Mouse (Mus musculus) lung, adult 2 months (tissue): ENCODE results near the gene Oard1.

Experiments used
- CTCF ChIP-seq: fragments of 200-500 bp; IDR thresholded peaks from 2 replicates; pipeline ENCODE4 v1.5.1; 2011; ENCODE audit warnings: mild to moderate bottlenecking, low read length, control low read depth; ENCODE audit not compliant: insufficient read depth
- POLR2A ChIP-seq: fragments of 200-500 bp; IDR thresholded peaks from 2 replicates; pipeline ENCODE4 v1.6.1; 2011; ENCODE audit warnings: low read depth, mild to moderate bottlenecking, control low read depth, low read length, borderline replicate concordance; ENCODE audit errors: extremely low read depth

- TF ChIP-seq CTCF (no peak), POLR2A (no peak)
Measured at GRCm38 (mm10) chr17:48462096-48462495, 52.3 kb downstream of the Oard1 start.
